Mouse (Mus musculus) C2C12 (cell line): ENCODE results near the gene Thap4.
"Not testable (repeated sequence)": the region's sequence is repeated elsewhere in the genome, so short reads cannot be mapped to it uniquely, and the experiment has no call there.

Experiments
- CTCF ChIP-seq: IDR thresholded peaks from one replicate; pipeline ENCODE4 v1.5.1; 2011; ENCODE audit not compliant: control insufficient read depth, insufficient read depth, insufficient read length
- MAX ChIP-seq: IDR thresholded peaks from one replicate; pipeline ENCODE4 v1.6.1; 2011; ENCODE audit warnings: mild to moderate bottlenecking, control low read depth
- MYOG ChIP-seq: IDR thresholded peaks from one replicate; pipeline ENCODE4 v1.6.1; 2011; ENCODE audit not compliant: control insufficient read depth, insufficient read length; ENCODE audit errors: extremely low read depth
- USF1 ChIP-seq: IDR thresholded peaks from one replicate; pipeline ENCODE4 v1.6.1; 2011; ENCODE audit warnings: low read depth, mild to moderate bottlenecking, control low read depth, moderate library complexity

DNA sequence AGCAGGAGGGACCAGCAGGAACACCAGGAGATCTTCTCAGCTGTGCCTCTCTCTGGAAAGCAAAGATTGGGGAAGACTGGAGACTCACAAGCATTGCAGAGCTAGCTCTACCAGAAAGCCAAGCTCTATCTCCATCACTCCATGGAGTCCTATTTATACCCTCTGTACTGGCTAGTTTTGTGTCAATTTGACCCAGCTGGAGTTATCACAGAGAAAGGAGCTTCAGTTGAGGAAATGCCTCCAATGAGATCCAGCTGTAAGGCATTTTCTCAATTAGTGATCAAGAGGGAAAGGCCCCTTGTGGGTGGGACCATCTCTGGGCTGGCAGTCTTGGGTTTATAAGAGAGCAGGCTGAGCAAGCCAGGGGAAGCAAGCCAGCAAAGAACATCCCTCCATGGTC, 96.1 kb downstream of the Thap4 start, which contains the start of gene Stk25:
- TF ChIP-seq CTCF, MAX, MYOG, USF1: not testable (repeated sequence)
